Mouse (Mus musculus) bone marrow, adult 2 months (tissue): Measurements from ENCODE around the gene Lamb1. TPM values are rescaled to one million over a fixed set of nuclear protein-coding genes. Genes with fewer than 3 reads are reported as not detected.

Source experiments
- H3K27ac ChIP-seq: fragments of 200-500 bp; 2 replicates; pipeline ENCODE4 v1.5.1; 2012; ENCODE audit warnings: low read depth, mild to moderate bottlenecking, control low read depth, inconsistent platforms, low read length; ENCODE audit not compliant: control insufficient read depth, poor library complexity, insufficient read depth
- H3K4me1 ChIP-seq: fragments of 200-500 bp; 2 replicates; pipeline ENCODE4 v1.6.1; 2011; ENCODE audit warnings: low read length; ENCODE audit not compliant: control insufficient read depth, insufficient read depth
- H3K4me3 ChIP-seq: fragments of 200-500 bp; replicated peaks from 2 replicates; pipeline ENCODE3; 2011; ENCODE audit warnings: mild to moderate bottlenecking, low read depth, low read length, control low read depth; ENCODE audit not compliant: control insufficient read depth
- CTCF ChIP-seq: fragments of 200-500 bp; IDR thresholded peaks from 2 replicates; pipeline ENCODE4 v1.5.1; 2011; ENCODE audit warnings: low read length, control low read depth; ENCODE audit not compliant: control insufficient read depth, insufficient read depth
- POLR2A ChIP-seq: fragments of 200-500 bp; IDR thresholded peaks from 2 replicates; pipeline ENCODE4 v1.6.1; 2011; ENCODE audit warnings: low read depth, mild to moderate bottlenecking, control low read depth, low read length, borderline replicate concordance; ENCODE audit not compliant: control insufficient read depth
- WGBS: fragments of 180-500 bp; shearing (Covaris S2); methylation state at CpG from one replicate; pipeline ENCODE4 v1.1.7; 2018; 5-methylcytosine and 5-hydroxymethylcytosine counted together
- polyA plus RNA-seq: library from polyadenylated mRNA; stranded (reverse); fragments of >200 nt; gene quantifications from 2 replicates; pipeline ENCODE4 v1.2.4, GENCODE M21; 2011; ENCODE audit warnings: low replicate concordance; ENCODE audit not compliant: missing spikeins, insufficient read depth, insufficient read length

Lamb1 gene
- polyA plus RNA-seq, 1 experiment = 4.8 TPM

- H3K4me3 ChIP-seq = no peak overlapping the region
- H3K27ac ChIP-seq = no peak overlapping the region
- WGBS = 70% methylated on average over 5 of the region's 5 CpGs
- H3K4me1 ChIP-seq = no peaks in the 10 kb centered on the region
- TF ChIP-seq CTCF = no peak
- TF ChIP-seq POLR2A = no peak
Observed at GRCm38 (mm10) chr12:31306075-31306675, 41.1 kb downstream of the Lamb1 start.

GRCm38 (mm10) chr12:31307011-31307410 lies 42.0 kb downstream of the Lamb1 start:
- H3K4me3 ChIP-seq = no peak overlapping the region
- no peaks in the 10 kb centered on the region for H3K4me1 ChIP-seq
- TF ChIP-seq POLR2A = no peak
- no peak for TF ChIP-seq CTCF
- WGBS = 87% methylated on average over 8 of the region's 8 CpGs
- no peak overlapping the region for H3K27ac ChIP-seq

- WGBS = 85% methylated on average over 8 of the region's 8 CpGs
Observed at GRCm38 (mm10) chr12:31307756-31308155, 42.7 kb downstream of the Lamb1 start.

GRCm38 (mm10) chr12:31310687-31311086 lies 45.7 kb downstream of the Lamb1 start:
- no peak for TF ChIP-seq CTCF
- no peaks in the 10 kb centered on the region for H3K4me1 ChIP-seq
- 85% methylated on average over 9 of the region's 9 CpGs for WGBS
- H3K4me3 ChIP-seq = no peak overlapping the region
- no peak overlapping the region for H3K27ac ChIP-seq

More at GRCm38 (mm10) chr12:31307756-31308155, 42.7 kb downstream of the Lamb1 start:
- Histone ChIP-seq H3K4me1 (no peaks in the 10 kb centered on the region), H3K27ac (no peak overlapping the region), H3K4me3 (no peak overlapping the region)
- TF ChIP-seq POLR2A (no peak), CTCF (no peak)

DNA sequence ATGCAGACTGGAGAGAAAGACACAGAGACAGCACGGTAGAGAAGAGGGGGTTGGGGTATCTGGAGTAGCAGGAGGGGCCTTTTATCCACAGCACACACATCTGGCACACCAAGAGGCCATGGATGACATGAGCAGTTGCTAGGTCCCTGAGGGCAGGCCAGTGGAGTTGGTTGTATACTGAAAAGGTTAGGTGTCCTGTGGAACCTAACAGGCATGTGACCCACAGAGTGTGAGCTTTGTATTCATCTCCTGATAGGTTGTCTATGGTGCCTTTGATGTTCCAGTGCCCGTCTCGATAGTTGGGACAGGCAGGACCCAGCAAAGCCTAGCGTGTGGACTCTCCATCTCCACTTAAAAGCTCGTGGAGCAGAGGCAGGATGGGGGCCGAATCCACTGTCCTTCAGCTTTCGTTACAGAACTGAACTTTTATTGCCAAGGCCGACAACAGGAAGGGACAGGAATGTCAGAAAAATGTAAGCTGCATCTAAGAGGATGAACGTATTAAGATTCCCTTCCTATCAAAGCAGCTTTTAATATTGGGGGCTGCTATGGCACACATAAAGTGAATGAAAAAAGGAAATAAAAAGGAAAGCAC lies 46.7 kb downstream of the Lamb1 start:
- no peak for TF ChIP-seq POLR2A
- TF ChIP-seq CTCF = no peak
- no peak overlapping the region for H3K27ac ChIP-seq
- no peaks in the 10 kb centered on the region for H3K4me1 ChIP-seq
- 75% methylated on average over 9 of the region's 9 CpGs for WGBS
- H3K4me3 ChIP-seq = no peak overlapping the region

DNA sequence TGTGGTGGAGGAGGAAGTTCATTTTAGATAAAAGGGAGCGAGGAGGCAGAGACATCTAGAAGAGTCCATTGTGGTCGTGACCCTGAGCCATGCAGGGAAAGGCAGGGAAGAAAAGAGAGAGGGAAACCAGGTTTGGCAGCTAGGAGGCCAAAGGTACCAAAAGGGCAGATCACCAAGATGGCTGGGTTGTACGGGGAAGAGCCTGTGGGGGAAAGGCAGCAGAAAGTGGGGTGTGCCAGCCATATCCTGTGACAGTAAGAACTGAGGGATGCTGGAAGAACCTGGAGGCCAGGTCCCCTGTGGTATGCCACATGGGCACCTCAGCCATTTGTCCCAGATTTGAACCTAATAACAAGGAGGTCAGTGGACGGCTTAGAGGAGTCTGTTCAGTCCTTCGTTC lies 47.2 kb downstream of the Lamb1 start:
- WGBS = 79% methylated on average over 5 of the region's 5 CpGs
- TF ChIP-seq CTCF (no peak), POLR2A (no peak)
- Histone ChIP-seq H3K4me1 (no peaks in the 10 kb centered on the region), H3K4me3 (no peak overlapping the region), H3K27ac (no peak overlapping the region)

- 83% methylated on average over 4 of the region's 4 CpGs for WGBS
- Histone ChIP-seq H3K4me3 (no peak overlapping the region), H3K4me1 (no peaks in the 10 kb centered on the region), H3K27ac (no peak overlapping the region)
- TF ChIP-seq CTCF (no peak), POLR2A (no peak)
Observed at GRCm38 (mm10) chr12:31313136-31313535, 48.1 kb downstream of the Lamb1 start.

- no peak for TF ChIP-seq CTCF
- no peak for TF ChIP-seq POLR2A
- Histone ChIP-seq H3K4me1 (no peaks in the 10 kb centered on the region), H3K4me3 (no peak overlapping the region), H3K27ac (no peak overlapping the region)
- 84% methylated on average over 7 of the region's 7 CpGs for WGBS
Observed at GRCm38 (mm10) chr12:31314310-31314709, 49.3 kb downstream of the Lamb1 start.
